Mouse (Mus musculus) lung, embryonic 15.5 days (tissue): ENCODE data around the gene Nuak1. TPM values are rescaled to one million over a fixed set of nuclear protein-coding genes. Genes with fewer than 3 reads are reported as not detected.

Source experiments
- ATAC-seq: fragments of 200-750 bp; cut with Nextera tagmentation; 2 replicates; pipeline ENCODE4 v1.8.0; 2017; ENCODE audit warnings: moderate number of reproducible peaks, borderline replicate concordance; ENCODE audit not compliant: low FRiP score, low TSS enrichment; ENCODE audit errors: extremely low read depth
- H3K27ac ChIP-seq: fragments of 300-500 bp; sonication (generic); 2 replicates; pipeline ENCODE4 v1.5.1; 2015; ENCODE audit warnings: moderate library complexity, mild to moderate bottlenecking, inconsistent platforms
- H3K27me3 ChIP-seq: fragments of 300-500 bp; sonication (generic); 2 replicates; pipeline ENCODE4 v1.6.1; 2015; ENCODE audit warnings: inconsistent platforms
- H3K36me3 ChIP-seq: fragments of 300-500 bp; sonication (generic); 2 replicates; pipeline ENCODE4 v1.6.1; 2015; ENCODE audit warnings: inconsistent platforms
- H3K4me1 ChIP-seq: fragments of 300-500 bp; sonication (generic); 2 replicates; pipeline ENCODE4 v1.6.1; 2015; ENCODE audit warnings: inconsistent platforms
- H3K4me2 ChIP-seq: fragments of 300-500 bp; sonication (generic); 2 replicates; pipeline ENCODE4 v1.6.1; 2015; ENCODE audit warnings: inconsistent platforms, mild to moderate bottlenecking, moderate library complexity
- H3K4me3 ChIP-seq: fragments of 300-500 bp; sonication (generic); 2 replicates; pipeline ENCODE4 v1.5.1; 2015; ENCODE audit warnings: mild to moderate bottlenecking, inconsistent platforms
- H3K9ac ChIP-seq: fragments of 300-500 bp; sonication (generic); 2 replicates; pipeline ENCODE4 v1.6.1; 2015; ENCODE audit warnings: inconsistent platforms
- H3K9me3 ChIP-seq: fragments of 300-500 bp; sonication (generic); 2 replicates; pipeline ENCODE4 v1.6.1; 2016; ENCODE audit warnings: inconsistent platforms
- WGBS: fragments of 180-500 bp; shearing (Covaris S2); methylation state at CpG from one replicate; pipeline ENCODE4 v1.1.7; 2015; 5-methylcytosine and 5-hydroxymethylcytosine counted together
- polyA plus RNA-seq: library from polyadenylated mRNA; unstranded; fragments of >200 nt; fragmentation: Nextera tagmentation; extraction: Ambion mirVana; gene quantifications from 2 replicates; pipeline ENCODE4 v1.2.1, GENCODE M21; 2015

The Nuak1 gene
- polyA plus RNA-seq, 1 experiment from 2014 or later: 2.6 TPM

- Histone ChIP-seq H3K9me3 (no peaks in the 10 kb centered on the region), H3K27ac (no peak overlapping the region), H3K4me3 (no peak overlapping the region), H3K36me3 (no peaks in the 10 kb centered on the region), H3K27me3 (no peaks in the 10 kb centered on the region), H3K4me1 (no peaks in the 10 kb centered on the region), H3K9ac (no peak overlapping the region), H3K4me2 (no peak overlapping the region)
- 64% methylated on average over 6 of the region's 6 CpGs for WGBS
- ATAC-seq: no peak
Observed at GRCm38 (mm10) chr10:84354323-84354722, 86.1 kb downstream of the Nuak1 start.

GRCm38 (mm10) chr10:84345730-84346129 lies 94.7 kb downstream of the Nuak1 start:
- ATAC-seq: peak; percentile 62; the same call in 1 of the 2 replicates
- Histone ChIP-seq H3K4me3 (no peak overlapping the region), H3K36me3 (no peaks in the 10 kb centered on the region), H3K9me3 (no peaks in the 10 kb centered on the region), H3K27me3 (no peaks in the 10 kb centered on the region), H3K9ac (no peak overlapping the region), H3K27ac (0 out of 2 replicates have a peak overlapping the region, but pooled peaks have one; percentile 15), H3K4me2 (no peak overlapping the region), H3K4me1 (peaks cover 18% of the 10 kb centered on the region)
- WGBS: 25% methylated on average over 5 of the region's 5 CpGs

GRCm38 (mm10) chr10:84343536-84343935 lies 96.9 kb downstream of the Nuak1 start:
- Histone ChIP-seq H3K4me1 (peaks cover 18% of the 10 kb centered on the region), H3K9ac (no peak overlapping the region), H3K27ac (no peak overlapping the region), H3K4me2 (no peak overlapping the region), H3K36me3 (no peaks in the 10 kb centered on the region), H3K27me3 (no peaks in the 10 kb centered on the region), H3K9me3 (no peaks in the 10 kb centered on the region), H3K4me3 (no peak overlapping the region)
- ATAC-seq: no peak
- WGBS: 88% methylated on average over 2 of the region's 2 CpGs

- H3K27me3 ChIP-seq: no peaks in the 10 kb centered on the region
- no peak overlapping the region for H3K27ac ChIP-seq
- H3K4me2 ChIP-seq: no peak overlapping the region
- no peak for ATAC-seq
- no peak overlapping the region for H3K4me3 ChIP-seq
- no peaks in the 10 kb centered on the region for H3K4me1 ChIP-seq
- no peak overlapping the region for H3K9ac ChIP-seq
- WGBS: 53% methylated on average over 4 of the region's 4 CpGs
- H3K9me3 ChIP-seq: no peaks in the 10 kb centered on the region
- no peaks in the 10 kb centered on the region for H3K36me3 ChIP-seq
Observed at GRCm38 (mm10) chr10:84339456-84339855, 100.9 kb downstream of the Nuak1 start.

DNA sequence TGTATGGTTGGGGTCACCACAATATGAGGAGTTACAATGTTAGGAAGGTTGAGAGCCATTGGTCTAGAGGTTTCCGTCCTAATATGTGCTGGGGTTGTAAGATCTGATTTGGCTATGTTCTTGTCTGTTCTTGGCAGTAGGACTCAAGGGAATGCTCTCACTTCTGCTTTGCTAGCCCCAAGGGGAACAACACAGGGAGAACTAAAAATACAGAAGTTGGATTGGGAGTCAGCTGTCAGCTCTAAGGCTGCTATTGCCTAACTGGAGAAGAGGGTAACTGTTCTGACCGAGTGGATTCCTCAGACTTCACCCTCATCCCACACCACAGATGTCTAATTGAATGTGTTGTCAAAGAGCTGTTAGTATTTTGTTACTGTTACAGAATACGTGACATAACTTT lies 101.6 kb downstream of the Nuak1 start:
- H3K27ac ChIP-seq: no peak overlapping the region
- no peak overlapping the region for H3K4me2 ChIP-seq
- ATAC-seq: no peak
- 75% methylated on average over 3 of the region's 3 CpGs for WGBS
- H3K9ac ChIP-seq: no peak overlapping the region
- H3K9me3 ChIP-seq: no peaks in the 10 kb centered on the region
- no peak overlapping the region for H3K4me3 ChIP-seq
- H3K36me3 ChIP-seq: no peaks in the 10 kb centered on the region
- H3K4me1 ChIP-seq: no peaks in the 10 kb centered on the region
- no peaks in the 10 kb centered on the region for H3K27me3 ChIP-seq

DNA sequence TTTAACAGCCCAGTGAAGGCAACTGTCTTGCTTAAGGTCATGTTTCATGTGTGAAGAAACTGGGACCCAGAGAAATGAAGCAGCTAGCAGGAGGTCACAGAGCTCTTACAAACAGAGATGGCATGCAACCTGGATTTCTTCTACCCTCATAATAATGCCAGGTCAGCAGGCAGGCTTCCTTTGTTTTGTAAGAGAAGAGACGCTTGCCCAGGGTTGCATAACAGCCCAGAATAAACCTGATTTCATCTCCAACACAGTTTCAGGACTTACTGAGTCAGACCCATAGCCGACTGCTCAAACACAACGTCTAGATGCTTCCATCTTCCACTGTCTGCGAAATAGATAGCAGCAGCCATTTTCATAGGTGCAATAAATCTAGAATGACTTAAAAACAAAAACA lies 105.0 kb downstream of the Nuak1 start:
- no peaks in the 10 kb centered on the region for H3K27me3 ChIP-seq
- H3K36me3 ChIP-seq: no peaks in the 10 kb centered on the region
- 72% methylated on average over 4 of the region's 4 CpGs for WGBS
- no peaks in the 10 kb centered on the region for H3K4me1 ChIP-seq
- no peaks in the 10 kb centered on the region for H3K9me3 ChIP-seq
- H3K4me2 ChIP-seq: no peak overlapping the region
- H3K4me3 ChIP-seq: no peak overlapping the region
- ATAC-seq: no peak
- H3K9ac ChIP-seq: no peak overlapping the region
- no peak overlapping the region for H3K27ac ChIP-seq

DNA sequence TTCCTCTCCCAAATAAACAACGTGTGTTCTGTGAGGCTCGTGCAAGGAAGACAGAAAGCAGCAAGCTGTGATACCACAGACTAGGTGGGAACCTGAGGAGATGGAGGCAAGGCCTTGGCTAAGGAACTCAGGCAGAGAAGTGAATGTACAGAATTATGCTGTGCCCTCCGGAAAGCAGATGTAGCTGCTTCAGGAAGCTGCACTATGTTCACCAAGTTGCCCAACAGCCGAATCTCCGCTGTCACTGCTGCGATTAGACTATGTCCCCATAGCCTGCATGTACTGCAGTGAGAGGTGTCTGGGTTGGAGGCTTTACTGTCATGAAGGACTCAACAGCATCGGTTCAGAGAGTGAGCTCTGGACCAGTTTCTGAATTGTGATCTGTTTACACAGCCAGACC lies 110.6 kb downstream of the Nuak1 start:
- H3K9ac ChIP-seq: no peak overlapping the region
- H3K27ac ChIP-seq: no peak overlapping the region
- no peak for ATAC-seq
- no peaks in the 10 kb centered on the region for H3K9me3 ChIP-seq
- H3K4me1 ChIP-seq: no peaks in the 10 kb centered on the region
- no peaks in the 10 kb centered on the region; the same call in 1 of the 2 replicates for H3K27me3 ChIP-seq
- H3K36me3 ChIP-seq: no peaks in the 10 kb centered on the region
- H3K4me2 ChIP-seq: no peak overlapping the region
- WGBS: 79% methylated on average over 7 of the region's 7 CpGs
- no peak overlapping the region for H3K4me3 ChIP-seq

- no peak for ATAC-seq
- H3K27ac ChIP-seq: no peak overlapping the region
- H3K4me2 ChIP-seq: no peak overlapping the region
- H3K27me3 ChIP-seq: no peaks in the 10 kb centered on the region; the same call in 1 of the 2 replicates
- H3K9ac ChIP-seq: no peak overlapping the region
- H3K9me3 ChIP-seq: no peaks in the 10 kb centered on the region
- no peak overlapping the region for H3K4me3 ChIP-seq
- WGBS: 83% methylated on average over 5 of the region's 5 CpGs
- no peaks in the 10 kb centered on the region for H3K36me3 ChIP-seq
- no peaks in the 10 kb centered on the region for H3K4me1 ChIP-seq
Observed at GRCm38 (mm10) chr10:84329336-84329735, 111.1 kb downstream of the Nuak1 start.

DNA sequence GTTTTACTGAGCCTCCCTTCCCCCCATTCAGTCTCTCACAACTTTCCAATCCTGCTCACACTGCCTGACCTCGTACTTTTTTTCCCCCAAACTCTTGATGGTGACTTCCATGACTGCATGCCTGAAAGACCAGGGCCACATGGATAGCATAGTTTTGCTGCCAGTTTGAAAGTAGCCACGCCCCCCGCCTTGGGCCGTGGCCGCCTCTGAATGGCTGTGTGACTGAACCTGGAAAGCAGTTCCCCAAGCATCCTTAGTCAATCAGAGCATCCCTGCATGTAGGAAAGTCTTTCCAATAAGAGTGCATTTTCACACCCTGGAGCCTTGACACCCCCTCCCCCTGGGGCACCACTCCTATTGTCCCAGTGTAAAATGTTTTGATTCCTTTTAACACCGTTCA lies 116.4 kb downstream of the Nuak1 start:
- H3K27me3 ChIP-seq: no peaks in the 10 kb centered on the region; the same call in 1 of the 2 replicates
- no peak overlapping the region for H3K4me3 ChIP-seq
- ATAC-seq: no peak
- no peaks in the 10 kb centered on the region for H3K36me3 ChIP-seq
- H3K9ac ChIP-seq: no peak overlapping the region
- whole genome bisulfite sequencing: 55% methylated on average over 6 of the region's 6 CpGs
- H3K4me2 ChIP-seq: no peak overlapping the region
- H3K27ac ChIP-seq: no peak overlapping the region
- H3K4me1 ChIP-seq: no peaks in the 10 kb centered on the region
- no peaks in the 10 kb centered on the region for H3K9me3 ChIP-seq

Other genes starting within 250 kb of the Nuak1 start
- gene Ckap4, start 93.5 kb upstream of the Nuak1 start, polyA plus RNA-seq: 141 and 144 TPM in 2 replicates
- gene Tcp11l2, start 136.0 kb upstream of the Nuak1 start, polyA plus RNA-seq: 24.4 and 29.0 TPM in 2 replicates
- 15.6 and 15.7 TPM in 2 replicates for gene Polr3b, start 181.7 kb upstream of the Nuak1 start, polyA plus RNA-seq